ENCODE assay signal across 9 mouse cellular contexts in genomic region chr4:119492933-119493327, GRCm38 (mm10). TPM values are rescaled to one million over a fixed set of nuclear protein-coding genes. Genes with fewer than 3 reads are reported as not detected.
A peak's percentile ranks its signal among the peaks of the same experiment; 100 is the strongest.
DNase-seq lines count a peak whose midpoint lies in the region; ATAC-seq and TF ChIP-seq lines count a peak whose summit lies in the region.
"Had no signal": no experiment of that assay in that cellular context is flagged by ENCODE, and none has a peak within 500 bp of the region (broad histone marks: within the 10 kb centered on the region; RNA-seq: fewer than 3 reads in every experiment).

No protein-coding gene starts in this region.

- H3K27me3 ChIP-seq in heart, embryonic 11.5 days (ENCODE audit: control insufficient read depth, insufficient read depth, low read length) = peaks cover 23% of the 10 kb centered on the region
- peaks cover 65% of the 10 kb centered on the region for H3K27me3 ChIP-seq in E14TG2a.4 (ENCODE audit: insufficient read depth, low read length)
- no peaks in the 10 kb centered on the region for H3K27me3 ChIP-seq in forebrain, postnatal 0 days (ENCODE audit: insufficient read depth, low read length)
- peaks cover 25% of the 10 kb centered on the region for H3K27me3 ChIP-seq in liver, embryonic 16.5 days (ENCODE audit: control insufficient read depth, insufficient read depth, low read depth, low read length)

- 36% methylated on average over 10 of the region's 10 CpGs for whole genome bisulfite sequencing in heart, embryonic 11.5 days (ENCODE audit: insufficient replicate concordance)
- WGBS in forebrain, postnatal 0 days = 46% methylated on average over 10 of the region's 10 CpGs
- 33% methylated on average over 10 of the region's 10 CpGs for WGBS in liver, embryonic 16.5 days (ENCODE audit: insufficient replicate concordance)

- no peak for TF ChIP-seq CTCF in E14TG2a.4 (conservative IDR thresholded peaks at IDR 0.05; ENCODE audit: low read length)
- no peak for TF ChIP-seq CTCF in forebrain, postnatal 0 days (IDR thresholded peaks at IDR 0.05; ENCODE audit: low read depth)

- peak overlapping the region; percentile 67; the same call in 1 of the 2 replicates for H3K9ac ChIP-seq in heart, embryonic 11.5 days (ENCODE audit: low read depth, low read length)
- peak overlapping the region; percentile 68 for H3K9ac ChIP-seq in forebrain, postnatal 0 days
- H3K9ac ChIP-seq in liver, embryonic 16.5 days (ENCODE audit: low read depth, low read length) = no peak overlapping the region

- H3K4me1 ChIP-seq in heart, embryonic 11.5 days (ENCODE audit: control insufficient read depth, insufficient read depth, low read length) = peaks cover 5% of the 10 kb centered on the region; the same call in 1 of the 2 replicates
- peaks cover 25% of the 10 kb centered on the region for H3K4me1 ChIP-seq in E14TG2a.4 (replicated peaks; ENCODE audit: low read depth, low read length)
- H3K4me1 ChIP-seq in forebrain, postnatal 0 days (ENCODE audit: insufficient read depth) = 0 out of 2 replicates have a peak, but pooled peaks cover 7% of the 10 kb centered on the region
- H3K4me1 ChIP-seq in liver, embryonic 16.5 days (ENCODE audit: control insufficient read depth, low read depth, low read length) = no peaks in the 10 kb centered on the region

- peak overlapping the region; percentile 80 for H3K4me2 ChIP-seq in heart, embryonic 11.5 days
- H3K4me2 ChIP-seq in forebrain, postnatal 0 days (ENCODE audit: low read depth) = peak overlapping the region; percentile 74
- peak overlapping the region; percentile 60; the same call in 1 of the 2 replicates for H3K4me2 ChIP-seq in liver, embryonic 16.5 days (ENCODE audit: low read depth, low read length)

- peak overlapping the region; percentile 61 for H3K4me3 ChIP-seq in heart, embryonic 11.5 days (ENCODE audit: low read depth, low read length)
- H3K4me3 ChIP-seq in E14TG2a.4 (replicated peaks; ENCODE audit: low read length) = peak overlapping the region; percentile 78
- peak overlapping the region; percentile 67 for H3K4me3 ChIP-seq in forebrain, postnatal 0 days (ENCODE audit: low read depth, low read length)
- peak overlapping the region; percentile 48 for H3K4me3 ChIP-seq in liver, embryonic 16.5 days (ENCODE audit: low read depth, low read length)

- DNase-seq in heart, adult 9 months (ENCODE audit: low spot score in 2 of 2) = no peak
- DNase-seq in forebrain, postnatal 0 days = no peak
- DNase-seq in urinary bladder, postnatal 36 days (ENCODE audit: low spot score in 2 of 2) = no peak
- DNase-seq in spleen, postnatal 10 days (ENCODE audit: low spot score in 2 of 2) = no peak
- DNase-seq in right cerebral cortex, postnatal 36 days (ENCODE audit: low spot score in 2 of 2) = no peak

- no peak overlapping the region for H3K27ac ChIP-seq in heart, embryonic 11.5 days (ENCODE audit: low read depth, low read length)
- peak overlapping the region; percentile 78 for H3K27ac ChIP-seq in forebrain, postnatal 0 days (ENCODE audit: low read depth, low read length)
- no peak overlapping the region for H3K27ac ChIP-seq in liver, embryonic 16.5 days (ENCODE audit: low read length)

- ATAC-seq in heart, embryonic 11.5 days (replicated peaks; ENCODE audit: insufficient number of reproducible peaks, low FRiP score, low TSS enrichment) = no peak
- no peak for ATAC-seq in forebrain, postnatal 0 days
- ATAC-seq in liver, embryonic 16.5 days (ENCODE audit: low read depth) = no peak

- no peaks in the 10 kb centered on the region for H3K36me3 ChIP-seq in heart, embryonic 11.5 days (ENCODE audit: control insufficient read depth, insufficient read depth, low read length)
- no peaks in the 10 kb centered on the region for H3K36me3 ChIP-seq in E14TG2a.4 (ENCODE audit: insufficient read depth, low read length)
- H3K36me3 ChIP-seq in forebrain, postnatal 0 days (ENCODE audit: insufficient read depth) = no peaks in the 10 kb centered on the region
- no peaks in the 10 kb centered on the region for H3K36me3 ChIP-seq in liver, embryonic 16.5 days (ENCODE audit: control insufficient read depth, insufficient read depth)

- no peaks in the 10 kb centered on the region; the same call in 1 of the 2 replicates for H3K9me3 ChIP-seq in heart, embryonic 11.5 days (replicated peaks; ENCODE audit: control insufficient read depth, low read length)
- H3K9me3 ChIP-seq in E14TG2a.4 (ENCODE audit: low read length) = no peaks in the 10 kb centered on the region
- no peaks in the 10 kb centered on the region for H3K9me3 ChIP-seq in forebrain, postnatal 0 days (ENCODE audit: low read length)
- no peaks in the 10 kb centered on the region for H3K9me3 ChIP-seq in liver, embryonic 16.5 days (replicated peaks; ENCODE audit: control insufficient read depth, low read length)

RNA-seq across cellular contexts. Expression of gene Rimkla, which starts 0.5 kb away (rescaled TPM):
- 5.3 and 6.1 TPM in 2 replicates for polyA plus RNA-seq in heart, embryonic 11.5 days (2014; fragmentation: Nextera tagmentation; extraction: Ambion mirVana)
- total RNA-seq in forebrain, postnatal 0 days (2014; rRNA removed) = 22.8 and 28.4 TPM in 2 replicates
- 16.6 and 21.6 TPM in 2 replicates for polyA plus RNA-seq in forebrain, postnatal 0 days (2015; fragmentation: Nextera tagmentation; extraction: Ambion mirVana)
- polyA plus RNA-seq in liver, embryonic 16.5 days (2015; fragmentation: Nextera tagmentation; extraction: Ambion mirVana) = 0.05 TPM in 1 of 2 replicates, not detected in the other
- polyA plus RNA-seq: C2C12 had no signal

RNA-seq across cellular contexts. Expression of gene Foxj3, which starts 43.9 kb away (rescaled TPM):
- 19.3 and 25.6 TPM in 2 replicates for polyA plus RNA-seq in heart, embryonic 11.5 days (2014; fragmentation: Nextera tagmentation; extraction: Ambion mirVana)
- 38.4 and 52.7 TPM in 2 replicates for total RNA-seq in forebrain, postnatal 0 days (2014; rRNA removed)
- polyA plus RNA-seq in forebrain, postnatal 0 days (2015; fragmentation: Nextera tagmentation; extraction: Ambion mirVana) = 17.4 and 25.2 TPM in 2 replicates
- 5.3 and 5.4 TPM in 2 replicates for polyA plus RNA-seq in liver, embryonic 16.5 days (2015; fragmentation: Nextera tagmentation; extraction: Ambion mirVana)

RNA-seq across cellular contexts. Expression of gene Frg2f1, which starts 46.4 kb away (rescaled TPM):
- polyA plus RNA-seq in heart, embryonic 11.5 days (2014; fragmentation: Nextera tagmentation; extraction: Ambion mirVana) = 3.0 and 4.2 TPM in 2 replicates
- total RNA-seq in forebrain, postnatal 0 days (2014; rRNA removed) = 14.2 and 36.5 TPM in 2 replicates
- 9.0 and 11.3 TPM in 2 replicates for polyA plus RNA-seq in forebrain, postnatal 0 days (2015; fragmentation: Nextera tagmentation; extraction: Ambion mirVana)
- polyA plus RNA-seq in liver, embryonic 16.5 days (2015; fragmentation: Nextera tagmentation; extraction: Ambion mirVana) = 1.3 and 1.4 TPM in 2 replicates
